Mouse (Mus musculus) MEL (cell line): ENCODE data around the gene Kif1bp. TPM values are rescaled to one million over a fixed set of nuclear protein-coding genes. Genes with fewer than 3 reads are reported as not detected.

Experiments
- DNase-seq: peaks from one replicate; pipeline ENCODE4 v3.0.0; 2011; ENCODE audit warnings: low read depth, low spot score
- H3K27ac ChIP-seq: 2 replicates; pipeline ENCODE4 v1.5.1; 2012; ENCODE audit warnings: low read depth, mild to moderate bottlenecking, control low read depth, low read length, moderate library complexity; ENCODE audit not compliant: control insufficient read depth
- H3K27me3 ChIP-seq, 2 experiments: fragments of 150-350 bp in 1 of 2; sonication (generic) in 1 of 2; 2 replicates each; pipeline ENCODE4 v1.6.1; 2012; ENCODE audit warnings: low read length in 2 of 2, mild to moderate bottlenecking in 2 of 2, improper control_type of control experiment in 1 of 2, moderate library complexity in 1 of 2; ENCODE audit not compliant: insufficient read depth in 2 of 2, control insufficient read depth in 1 of 2
- H3K36me3 ChIP-seq, 2 experiments: 2 replicates each; pipeline ENCODE4 v1.6.1; 2012 to 2014; ENCODE audit warnings: low read length in 2 of 2, improper control_type of control experiment in 1 of 2, inconsistent platforms in 1 of 2, mild to moderate bottlenecking in 1 of 2; ENCODE audit not compliant: insufficient read depth in 2 of 2, control insufficient read depth in 1 of 2
- H3K4me1 ChIP-seq, 2 experiments: fragments of 150-350 bp in 1 of 2; sonication (generic) in 1 of 2; 2 replicates each; pipeline ENCODE4 v1.6.1; 2012; ENCODE audit warnings: low read length in 2 of 2, improper control_type of control experiment in 1 of 2, mild to moderate bottlenecking in 1 of 2; ENCODE audit not compliant: insufficient read depth in 2 of 2, control insufficient read depth in 1 of 2
- H3K4me3 ChIP-seq, 2 experiments: fragments of 150-350 bp in 1 of 2; sonication (generic) in 1 of 2; 2 replicates each; pipeline ENCODE4 v1.5.1; 2012; ENCODE audit warnings: low read depth in 2 of 2, low read length in 2 of 2, mild to moderate bottlenecking in 2 of 2, moderate library complexity in 2 of 2, control low read depth in 1 of 2, improper control_type of control experiment in 1 of 2; ENCODE audit not compliant: control insufficient read depth in 1 of 2, insufficient read depth in 1 of 2
- H3K79me2 ChIP-seq: 2 replicates; pipeline ENCODE4 v1.6.1; 2012; ENCODE audit warnings: mild to moderate bottlenecking, low read length, moderate library complexity; ENCODE audit not compliant: control insufficient read depth, poor library complexity, insufficient read depth
- H3K9ac ChIP-seq: 2 replicates; pipeline ENCODE4 v1.6.1; 2012; ENCODE audit warnings: low read depth, mild to moderate bottlenecking, control low read depth, low read length, moderate library complexity; ENCODE audit not compliant: control insufficient read depth, poor library complexity, severe bottlenecking
- H3K9me3 ChIP-seq: fragments of 150-350 bp; sonication (generic); replicated peaks from 2 replicates; pipeline ENCODE4 v1.6.1; 2012; ENCODE audit warnings: mild to moderate bottlenecking, low read length, improper control_type of control experiment, moderate library complexity; ENCODE audit not compliant: insufficient read depth
- CTCF ChIP-seq, 3 experiments: IDR thresholded peaks in 2 of 3; conservative IDR thresholded peaks in 1 of 3; 2 replicates each; pipeline ENCODE4 v1.5.1; 2011 to 2012; ENCODE audit warnings: low read length in 3 of 3, low read depth in 2 of 3, mild to moderate bottlenecking in 2 of 3, improper control_type of control experiment in 1 of 3, inconsistent platforms in 1 of 3, mixed read lengths in 1 of 3, moderate library complexity in 1 of 3; ENCODE audit not compliant: control insufficient read depth in 1 of 3, insufficient read depth in 1 of 3, poor library complexity in 1 of 3, severe bottlenecking in 1 of 3
- E2F4 ChIP-seq: IDR thresholded peaks from 2 replicates; pipeline ENCODE4 v1.6.1; 2011; ENCODE audit warnings: low read depth, low read length, improper control_type of control experiment, borderline replicate concordance
- ELF1 ChIP-seq: IDR thresholded peaks from 2 replicates; pipeline ENCODE4 v1.6.1; 2014; ENCODE audit warnings: low read depth, mild to moderate bottlenecking, inconsistent platforms, low read length, improper control_type of control experiment, moderate library complexity
- EP300 ChIP-seq, 2 experiments: IDR thresholded peaks; 2 replicates each; pipeline ENCODE4 v1.6.1; 2011; ENCODE audit warnings: improper control_type of control experiment in 2 of 2, low read length in 2 of 2, low read depth in 1 of 2, mild to moderate bottlenecking in 1 of 2
- GABPA ChIP-seq: IDR thresholded peaks from 2 replicates; pipeline ENCODE4 v1.6.1; 2012; ENCODE audit warnings: low read depth, mild to moderate bottlenecking, inconsistent platforms, low read length, improper control_type of control experiment, moderate library complexity
- GATA1 ChIP-seq: IDR thresholded peaks from 2 replicates; pipeline ENCODE4 v1.6.1; 2011; ENCODE audit warnings: low read depth, low read length, improper control_type of control experiment
- JUND ChIP-seq: IDR thresholded peaks from 2 replicates; pipeline ENCODE4 v1.6.1; 2011; ENCODE audit warnings: low read depth, mild to moderate bottlenecking, improper control_type of control experiment, low read length
- KAT2A ChIP-seq: conservative IDR thresholded peaks from 2 replicates; pipeline ENCODE4 v1.6.1; 2012; ENCODE audit warnings: low read depth, low read length, improper control_type of control experiment, inconsistent platforms
- MAX ChIP-seq: IDR thresholded peaks from 2 replicates; pipeline ENCODE4 v1.6.1; 2011; ENCODE audit warnings: low read length, improper control_type of control experiment
- MEF2A ChIP-seq: IDR thresholded peaks from 2 replicates; pipeline ENCODE4 v1.6.1; 2014; ENCODE audit warnings: low read depth, mild to moderate bottlenecking, inconsistent platforms, low read length, improper control_type of control experiment; ENCODE audit not compliant: poor library complexity, insufficient replicate concordance, severe bottlenecking; ENCODE audit errors: extremely low read depth
- MXI1 ChIP-seq: IDR thresholded peaks from 2 replicates; pipeline ENCODE4 v1.6.1; 2011; ENCODE audit warnings: mild to moderate bottlenecking, low read depth, low read length, improper control_type of control experiment
- MYB ChIP-seq: IDR thresholded peaks from 2 replicates; pipeline ENCODE4 v1.6.1; 2011; ENCODE audit warnings: mild to moderate bottlenecking, low read depth, low read length, improper control_type of control experiment
- MYC ChIP-seq: IDR thresholded peaks from 2 replicates; pipeline ENCODE4 v1.6.1; 2011; ENCODE audit warnings: low read depth, mild to moderate bottlenecking, low read length, improper control_type of control experiment, moderate library complexity
- NELFE ChIP-seq: IDR thresholded peaks from 2 replicates; pipeline ENCODE4 v1.6.1; 2011; ENCODE audit warnings: low read depth, low read length, improper control_type of control experiment
- NRF1 ChIP-seq: IDR thresholded peaks from 2 replicates; pipeline ENCODE4 v1.6.1; 2014; ENCODE audit warnings: low read depth, mild to moderate bottlenecking, inconsistent platforms, low read length, improper control_type of control experiment, moderate library complexity; ENCODE audit not compliant: poor library complexity, insufficient read depth, severe bottlenecking
- POLR2A ChIP-seq, 2 experiments: IDR thresholded peaks; 2 replicates each; pipeline ENCODE4 v1.6.1; 2011 to 2012; ENCODE audit warnings: low read length in 2 of 2, mild to moderate bottlenecking in 2 of 2, control low read depth in 1 of 2, improper control_type of control experiment in 1 of 2, low read depth in 1 of 2, moderate library complexity in 1 of 2; ENCODE audit not compliant: control insufficient read depth in 1 of 2, insufficient read depth in 1 of 2, poor library complexity in 1 of 2
- POLR2AphosphoS2 ChIP-seq: IDR thresholded peaks from 2 replicates; pipeline ENCODE4 v1.6.1; 2011; ENCODE audit warnings: low read length, improper control_type of control experiment
- POLR2AphosphoS5 ChIP-seq: IDR thresholded peaks from 2 replicates; pipeline ENCODE4 v1.6.1; 2012; ENCODE audit warnings: low read depth, borderline replicate concordance, mild to moderate bottlenecking, inconsistent platforms, low read length, moderate library complexity, mixed read lengths
- RAD21 ChIP-seq: IDR thresholded peaks from 2 replicates; pipeline ENCODE4 v1.6.1; 2011; ENCODE audit warnings: mild to moderate bottlenecking, low read depth, low read length, improper control_type of control experiment
- RCOR1 ChIP-seq: IDR thresholded peaks from 2 replicates; pipeline ENCODE4 v1.6.1; 2012; ENCODE audit warnings: low read depth, mild to moderate bottlenecking, inconsistent platforms, low read length, improper control_type of control experiment
- SIN3A ChIP-seq: IDR thresholded peaks from 2 replicates; pipeline ENCODE4 v1.6.1; 2012; ENCODE audit warnings: low read length, improper control_type of control experiment, inconsistent platforms
- SMC3 ChIP-seq: IDR thresholded peaks from 2 replicates; pipeline ENCODE4 v1.6.1; 2011; ENCODE audit warnings: low read depth, low read length, improper control_type of control experiment
- TAL1 ChIP-seq: IDR thresholded peaks from 2 replicates; pipeline ENCODE4 v1.6.1; 2012; ENCODE audit warnings: mild to moderate bottlenecking, inconsistent platforms, low read length, moderate library complexity, mixed read lengths
- TBP ChIP-seq: IDR thresholded peaks from 2 replicates; pipeline ENCODE4 v1.8.0; 2011; ENCODE audit warnings: low read depth, low read length, improper control_type of control experiment
- TCF12 ChIP-seq: IDR thresholded peaks from 2 replicates; pipeline ENCODE4 v1.6.1; 2014; ENCODE audit warnings: low read depth, mild to moderate bottlenecking, inconsistent platforms, low read length, improper control_type of control experiment, moderate library complexity
- UBTF ChIP-seq: IDR thresholded peaks from 2 replicates; pipeline ENCODE4 v1.6.1; 2012; ENCODE audit warnings: low read depth, mild to moderate bottlenecking, inconsistent platforms, low read length, improper control_type of control experiment, moderate library complexity, borderline replicate concordance; ENCODE audit not compliant: insufficient read depth
- USF2 ChIP-seq, 2 experiments: IDR thresholded peaks; 2 replicates each; pipeline ENCODE4 v1.6.1; 2011 to 2012; ENCODE audit warnings: improper control_type of control experiment in 2 of 2, low read length in 2 of 2, borderline replicate concordance in 1 of 2, inconsistent platforms in 1 of 2, low read depth in 1 of 2, mild to moderate bottlenecking in 1 of 2; ENCODE audit not compliant: insufficient read depth in 1 of 2
- ZC3H11A ChIP-seq: IDR thresholded peaks from 2 replicates; pipeline ENCODE4 v1.6.1; 2012; ENCODE audit warnings: low read depth, mild to moderate bottlenecking, inconsistent platforms, low read length, improper control_type of control experiment
- ZKSCAN1 ChIP-seq: IDR thresholded peaks from 2 replicates; pipeline ENCODE4 v1.6.1; 2012; ENCODE audit warnings: low read depth, mild to moderate bottlenecking, inconsistent platforms, low read length, improper control_type of control experiment, moderate library complexity
- polyA plus RNA-seq, 2 experiments: library from polyadenylated mRNA; stranded (reverse) in 1 of 2; unstranded in 1 of 2; fragments of >175 nt in 1 of 2; fragments of >200 nt in 1 of 2; gene quantifications; 2 replicates each; pipeline versions ENCODE4 v1.2.1 to v1.2.4; 2012; ENCODE audit warnings: low replicate concordance in 2 of 2, low read depth in 1 of 2; ENCODE audit not compliant: insufficient read length in 2 of 2, insufficient read depth in 1 of 2, missing spikeins in 1 of 2
- total RNA-seq: library from RNA; depleted of rRNA; stranded (reverse); fragments of 300-350 nt; gene quantifications from 2 replicates; pipeline ENCODE4 v1.2.3, GENCODE M21; 2012

The Kif1bp gene
- total and polyA plus RNA-seq, 3 experiments, result 17.3 to 177 (median 24.7) TPM

DNA sequence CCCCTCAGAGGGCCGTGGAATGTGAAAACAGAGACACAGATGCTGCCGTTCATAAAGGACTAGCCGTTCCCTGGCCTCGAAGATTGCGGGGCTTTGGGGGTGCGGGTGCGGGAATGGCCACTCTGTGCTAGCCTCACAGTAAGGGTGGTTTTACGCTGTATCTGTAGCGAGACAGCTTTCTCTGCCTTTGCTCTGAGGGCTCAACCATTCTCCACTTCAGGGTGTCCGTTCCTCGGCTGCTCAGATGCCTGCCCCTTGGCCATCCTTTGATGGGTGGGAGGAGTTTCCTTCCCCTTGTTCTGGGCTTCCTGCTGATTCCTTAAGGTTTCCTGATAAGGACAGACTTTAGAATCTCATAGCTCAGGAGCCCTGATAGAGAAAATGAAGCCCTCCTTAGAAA, 69.8 kb downstream of the Kif1bp start:
- H3K9ac ChIP-seq, result peak overlapping the region; percentile 63
- TF ChIP-seq KAT2A (no peak), ZKSCAN1 (0 out of 2 replicates have a peak, but pooled peaks have one; percentile 20), CTCF (IDR thresholded peaks at IDR 0.05 in 2 of 3, conservative IDR thresholded peaks at IDR 0.05 in 1 of 3; ENCODE audit: control insufficient read depth in 1 of 3, insufficient read depth in 1 of 3, low read depth in 2 of 3, low read length in 3 of 3, poor library complexity in 1 of 3, severe bottlenecking in 1 of 3) (no peak), TCF12 (0 out of 2 replicates have a peak, but pooled peaks have one; percentile 3), POLR2AphosphoS2 (no peak), TAL1 (no peak), RAD21 (no peak), MYB (no peak), TBP (peak; percentile 53; the same call in 1 of the 2 replicates), UBTF (no peak), GABPA (0 out of 2 replicates have a peak, but pooled peaks have one; percentile 19), USF2 (IDR thresholded peaks at IDR 0.05; ENCODE audit: borderline replicate concordance in 1 of 2, insufficient read depth in 1 of 2, low read depth in 1 of 2, low read length in 2 of 2) (no peak), MXI1 (no peak), GATA1 (no peak; the same call in 1 of the 2 replicates), MEF2A (no peak), ZC3H11A (no peak), POLR2AphosphoS5 (no peak), EP300 (IDR thresholded peaks at IDR 0.05; ENCODE audit: low read depth in 1 of 2, low read length in 2 of 2) (0 out of 4 replicates have a peak, but pooled peaks of 1 of the 2 experiments have one; percentile 15), SMC3 (no peak), JUND (no peak), NRF1 (no peak), ELF1 (0 out of 2 replicates have a peak, but pooled peaks have one; percentile 16), SIN3A (no peak; the same call in 1 of the 2 replicates), MAX (peak; percentile 38; the same call in 1 of the 2 replicates), MYC (0 out of 2 replicates have a peak, but pooled peaks have one; percentile 21), POLR2A (IDR thresholded peaks at IDR 0.05; ENCODE audit: control insufficient read depth in 1 of 2, insufficient read depth in 1 of 2, low read depth in 1 of 2, low read length in 2 of 2, poor library complexity in 1 of 2) (peak in 1 of 2 experiments; percentile 17; a peak in 1 of 4 replicates), E2F4 (no peak), NELFE (peak; percentile 15; the same call in 1 of the 2 replicates), RCOR1 (no peak)

More for the DNA sequence above, 69.8 kb downstream of the Kif1bp start:
- peak; percentile 67 for DNase-seq
- H3K4me3 ChIP-seq, result peak overlapping the region; percentile 59 to 74
- peak overlapping the region; percentile 94 for H3K27ac ChIP-seq
- H3K27me3 ChIP-seq, result no peaks in the 10 kb centered on the region
- peaks cover 30% of the 10 kb centered on the region for H3K79me2 ChIP-seq
- H3K9me3 ChIP-seq, result no peaks in the 10 kb centered on the region
- H3K36me3 ChIP-seq, result peaks cover 0 to 45% of the 10 kb centered on the region in 2 experiments; a peak in 2 of 4 replicates
- H3K4me1 ChIP-seq, result peaks cover 15 to 46% of the 10 kb centered on the region in 2 experiments
